In genomic region chr1:132479438-132479837, GRCm38 (mm10) we compare ENCODE assay signal across 15 mouse cellular contexts.
"Had no signal": no experiment of that assay in that cellular context is flagged by ENCODE, and none has a peak within 500 bp of the region (broad histone marks: within the 10 kb centered on the region; RNA-seq: fewer than 3 reads in every experiment).

No protein-coding gene starts in this region.

- H3K4me2 ChIP-seq: lung, embryonic 15.5 days; midbrain, embryonic 12.5 days; neural tube, embryonic 12.5 days; stomach, embryonic 15.5 days had no signal

- H3K36me3 ChIP-seq: lung, embryonic 15.5 days; midbrain, embryonic 12.5 days; neural tube, embryonic 12.5 days; stomach, embryonic 15.5 days had no signal

- ATAC-seq: liver, postnatal 0 days; lung, postnatal 0 days had no signal

- H3K9ac ChIP-seq: liver, embryonic 15.5 days; liver, postnatal 0 days; lung, embryonic 15.5 days; midbrain, embryonic 12.5 days; neural tube, embryonic 12.5 days; stomach, embryonic 15.5 days had no signal

- DNase-seq: liver, postnatal 0 days; lung, adult 2 months; lung, postnatal 14 days; lung, postnatal 36 days; midbrain, embryonic 14.5 days; right cerebral cortex, postnatal 14 days; thymus, adult 18-20 months; thymus, postnatal 14 days had no signal

- H3K4me3 ChIP-seq: lung, embryonic 15.5 days; midbrain, embryonic 10.5 days; midbrain, embryonic 12.5 days; neural tube, embryonic 12.5 days; stomach, embryonic 15.5 days had no signal

- H3K27ac ChIP-seq: liver, embryonic 15.5 days; lung, embryonic 15.5 days; midbrain, embryonic 10.5 days; midbrain, embryonic 12.5 days; neural tube, embryonic 12.5 days; stomach, embryonic 15.5 days had no signal

- H3K27me3 ChIP-seq: liver, embryonic 15.5 days; lung, embryonic 15.5 days; midbrain, embryonic 12.5 days; neural tube, embryonic 12.5 days; stomach, embryonic 15.5 days had no signal

- H3K9me3 ChIP-seq: liver, embryonic 15.5 days; lung, embryonic 15.5 days; midbrain, embryonic 10.5 days; midbrain, embryonic 12.5 days; neural tube, embryonic 12.5 days; stomach, embryonic 15.5 days had no signal
